Mouse (Mus musculus) embryonic fibroblast, embryonic 13.5 days (primary cell): ENCODE data around the gene Xpo4. TPM values are rescaled to one million over a fixed set of nuclear protein-coding genes. Genes with fewer than 3 reads are reported as not detected.

ENCODE experiments used
- H3K27ac ChIP-seq: 2 replicates; pipeline ENCODE4 v1.5.1; 2012; ENCODE audit warnings: low read length, control low read depth, inconsistent platforms; ENCODE audit not compliant: insufficient read depth
- H3K4me1 ChIP-seq: 2 replicates; pipeline ENCODE4 v1.6.1; 2011; ENCODE audit warnings: low read length; ENCODE audit not compliant: control insufficient read depth, insufficient read depth
- H3K4me3 ChIP-seq: 2 replicates; pipeline ENCODE4 v1.5.1; 2011; ENCODE audit warnings: mild to moderate bottlenecking, control low read depth, low read length; ENCODE audit not compliant: insufficient read depth
- CTCF ChIP-seq: IDR thresholded peaks from 2 replicates; pipeline ENCODE4 v1.5.1; 2011; ENCODE audit warnings: mild to moderate bottlenecking, control low read depth, low read length, moderate library complexity, borderline replicate concordance; ENCODE audit not compliant: insufficient read depth
- POLR2A ChIP-seq: IDR thresholded peaks from 2 replicates; pipeline ENCODE4 v1.6.1; 2011; ENCODE audit warnings: low read depth, mild to moderate bottlenecking, control low read depth, low read length, moderate library complexity
- polyA plus RNA-seq: library from polyadenylated mRNA; stranded (reverse); fragments of >200 nt; gene quantifications from 2 replicates; pipeline ENCODE4 v1.2.4, GENCODE M21; 2011; ENCODE audit warnings: low read depth; ENCODE audit not compliant: missing spikeins, insufficient read length

Gene Xpo4
- polyA plus RNA-seq, 1 experiment: 29.5 TPM

GRCm38 (mm10) chr14:57615828-57616227 is 49.4 kb downstream of the Xpo4 start:
- Histone ChIP-seq H3K4me1 (peaks cover 2% of the 10 kb centered on the region; the same call in 1 of the 2 replicates), H3K27ac (no peak overlapping the region), H3K4me3 (no peak overlapping the region)
- no peak for TF ChIP-seq CTCF
- no peak for TF ChIP-seq POLR2A

- H3K27ac ChIP-seq: no peak overlapping the region
- peaks cover 2% of the 10 kb centered on the region; the same call in 1 of the 2 replicates for H3K4me1 ChIP-seq
- TF ChIP-seq POLR2A (no peak), CTCF (no peak)
- H3K4me3 ChIP-seq: no peak overlapping the region
Measured at GRCm38 (mm10) chr14:57611034-57611433, 54.2 kb downstream of the Xpo4 start.

GRCm38 (mm10) chr14:57609816-57610329 is 55.4 kb downstream of the Xpo4 start:
- Histone ChIP-seq H3K27ac (no peak overlapping the region), H3K4me3 (no peak overlapping the region), H3K4me1 (peaks cover 2% of the 10 kb centered on the region; the same call in 1 of the 2 replicates)
- TF ChIP-seq CTCF: no peak
- TF ChIP-seq POLR2A: no peak

- Histone ChIP-seq H3K4me3 (no peak overlapping the region), H3K27ac (no peak overlapping the region), H3K4me1 (peaks cover 2% of the 10 kb centered on the region; the same call in 1 of the 2 replicates)
- TF ChIP-seq POLR2A: no peak
- TF ChIP-seq CTCF: no peak
Measured at GRCm38 (mm10) chr14:57607500-57607899, 57.7 kb downstream of the Xpo4 start.

GRCm38 (mm10) chr14:57606663-57607365 is 58.4 kb downstream of the Xpo4 start:
- Histone ChIP-seq H3K4me1 (peaks cover 2% of the 10 kb centered on the region; the same call in 1 of the 2 replicates), H3K27ac (no peak overlapping the region), H3K4me3 (no peak overlapping the region)
- no peak for TF ChIP-seq CTCF
- TF ChIP-seq POLR2A: no peak

- no peak overlapping the region for H3K27ac ChIP-seq
- no peak overlapping the region for H3K4me3 ChIP-seq
- H3K4me1 ChIP-seq: no peaks in the 10 kb centered on the region
- TF ChIP-seq POLR2A (no peak), CTCF (no peak)
Measured at GRCm38 (mm10) chr14:57593279-57593678, 72.0 kb downstream of the Xpo4 start.

GRCm38 (mm10) chr14:57591830-57592229 is 73.4 kb downstream of the Xpo4 start:
- H3K4me3 ChIP-seq: no peak overlapping the region
- H3K27ac ChIP-seq: no peak overlapping the region
- TF ChIP-seq POLR2A (no peak), CTCF (no peak)

GRCm38 (mm10) chr14:57576364-57577060 is 88.7 kb downstream of the Xpo4 start:
- no peak overlapping the region for H3K4me3 ChIP-seq
- H3K4me1 ChIP-seq: no peaks in the 10 kb centered on the region
- H3K27ac ChIP-seq: no peak overlapping the region
- TF ChIP-seq CTCF (no peak), POLR2A (no peak)

More at GRCm38 (mm10) chr14:57591830-57592229, 73.4 kb downstream of the Xpo4 start:
- H3K4me1 ChIP-seq: no peaks in the 10 kb centered on the region

- TF ChIP-seq POLR2A (no peak), CTCF (no peak)
- Histone ChIP-seq H3K4me1 (no peaks in the 10 kb centered on the region), H3K27ac (no peak overlapping the region)
Measured at GRCm38 (mm10) chr14:57574792-57575587, 90.2 kb downstream of the Xpo4 start.

More at GRCm38 (mm10) chr14:57574792-57575587, 90.2 kb downstream of the Xpo4 start:
- H3K4me3 ChIP-seq: no peak overlapping the region
